Mouse (Mus musculus): ENCODE measurements around the gene Plxnb2.

- TF ChIP-seq TAL1 (IDR thresholded peaks at IDR 0.05; ENCODE audit: low read length) (no peak), GATA1 (IDR thresholded peaks at IDR 0.05; ENCODE audit: low read length) (no peak)
These were observed 43.1 kb downstream of the Plxnb2 start for GRCm38 (mm10) chr15:89137378-89138045.

Data from erythroblast, embryonic 14.5 days (primary cell).